Mouse (Mus musculus) heart, postnatal 0 days (tissue): Measurements from ENCODE around the gene Cuta. TPM values are rescaled to one million over a fixed set of nuclear protein-coding genes. Genes with fewer than 3 reads are reported as not detected.

ENCODE experiments used
- ATAC-seq: fragments of 200-750 bp; cut with Nextera tagmentation; 2 replicates; pipeline ENCODE4 v1.8.0; 2017; ENCODE audit warnings: low read depth, moderate number of reproducible peaks, moderate library complexity; ENCODE audit not compliant: insufficient read depth
- DNase-seq: peaks from one replicate; pipeline ENCODE4 v3.0.0-alpha.2; 2016; ENCODE audit warnings: low spot score
- H3K27ac ChIP-seq: fragments of 300-500 bp; sonication (generic); 2 replicates; pipeline ENCODE4 v1.5.1; 2014; ENCODE audit warnings: low read depth, mild to moderate bottlenecking
- H3K27me3 ChIP-seq: fragments of 300-500 bp; sonication (generic); 2 replicates; pipeline ENCODE4 v1.6.1; 2014; ENCODE audit warnings: low read length, mixed read lengths; ENCODE audit not compliant: control insufficient read depth, insufficient read depth
- H3K36me3 ChIP-seq: fragments of 300-500 bp; sonication (generic); replicated peaks from 2 replicates; pipeline ENCODE4 v1.6.1; 2014; ENCODE audit warnings: low read length, mixed read lengths; ENCODE audit not compliant: control insufficient read depth, insufficient read depth
- H3K4me1 ChIP-seq: fragments of 300-500 bp; sonication (generic); 2 replicates; pipeline ENCODE4 v1.6.1; 2014; ENCODE audit warnings: antibody characterized with exemption; ENCODE audit not compliant: control insufficient read depth, insufficient read depth
- H3K4me2 ChIP-seq: fragments of 300-500 bp; sonication (generic); 2 replicates; pipeline ENCODE4 v1.6.1; 2014; ENCODE audit warnings: low read depth, mild to moderate bottlenecking, low read length, moderate library complexity
- H3K4me3 ChIP-seq: fragments of 300-500 bp; sonication (generic); 2 replicates; pipeline ENCODE4 v1.5.1; 2014; ENCODE audit warnings: low read depth, low read length
- H3K9ac ChIP-seq: fragments of 300-500 bp; sonication (generic); replicated peaks from 2 replicates; pipeline ENCODE4 v1.6.1; 2014; ENCODE audit warnings: low read depth, low read length, mixed read lengths
- H3K9me3 ChIP-seq: fragments of 300-500 bp; sonication (generic); replicated peaks from 2 replicates; pipeline ENCODE4 v1.6.1; 2016; ENCODE audit warnings: low read length; ENCODE audit not compliant: control insufficient read depth
- CTCF ChIP-seq: IDR thresholded peaks from 2 replicates; pipeline ENCODE4 v1.5.1; 2016; ENCODE audit warnings: antibody characterized with exemption, control low read depth, low read depth
- EP300 ChIP-seq: IDR thresholded peaks from 2 replicates; pipeline ENCODE4 v1.6.1; 2016; ENCODE audit warnings: antibody characterized with exemption, low read depth
- WGBS: fragments of 180-500 bp; shearing (Covaris S2); extraction: QIAGEN DNeasy Blood & Tissue Kit; methylation state at CpG from one replicate; pipeline ENCODE4 v1.1.7; 2014; 5-methylcytosine and 5-hydroxymethylcytosine counted together
- polyA plus RNA-seq: library from polyadenylated mRNA; unstranded; fragments of >200 nt; fragmentation: Nextera tagmentation; extraction: Ambion mirVana; gene quantifications from 2 replicates; pipeline ENCODE4 v1.2.1, GENCODE M21; 2015
- total RNA-seq: library from RNA; depleted of rRNA; stranded (reverse); fragments of >200 nt; gene quantifications from 2 replicates; pipeline ENCODE4 v1.2.3, GENCODE M21; 2014; ENCODE audit warnings: low replicate concordance

Cuta gene
- total and polyA plus RNA-seq, 2 experiments from 2014 or later, result 80.2 to 180 TPM

GRCm38 (mm10) chr17:26945824-26946495 lies 6.6 kb upstream of the Cuta start:
- Histone ChIP-seq H3K27me3 (no peaks in the 10 kb centered on the region), H3K9me3 (no peaks in the 10 kb centered on the region), H3K4me3 (peak overlapping the region; percentile 39), H3K9ac (peak overlapping the region; percentile 65), H3K27ac (peak overlapping the region; percentile 64), H3K4me2 (peak overlapping the region; percentile 69), H3K36me3 (no peaks in the 10 kb centered on the region), H3K4me1 (peaks cover 9% of the 10 kb centered on the region)
- 35% methylated on average over 13 of the region's 13 CpGs for WGBS
- no peak for TF ChIP-seq EP300
- TF ChIP-seq CTCF, result no peak
- DNase-seq (no peak), ATAC-seq (no peak)

GRCm38 (mm10) chr17:26941841-26942570 lies 2.6 kb upstream of the Cuta start:
- TF ChIP-seq CTCF, result no peak
- no peak for TF ChIP-seq EP300
- 36% methylated on average over 4 of the region's 4 CpGs for WGBS
- H3K27ac ChIP-seq, result no peak overlapping the region
- H3K4me1 ChIP-seq, result peaks cover 12% of the 10 kb centered on the region
- no peaks in the 10 kb centered on the region for H3K9me3 ChIP-seq
- peak overlapping the region; percentile 64 for H3K4me2 ChIP-seq
- no peak for ATAC-seq
- peak overlapping the region; percentile 38 for H3K4me3 ChIP-seq
- peak overlapping the region; percentile 44; the same call in 1 of the 2 replicates for H3K9ac ChIP-seq
- no peaks in the 10 kb centered on the region for H3K27me3 ChIP-seq
- H3K36me3 ChIP-seq, result peaks cover 4% of the 10 kb centered on the region
- DNase-seq, result no peak

- ATAC-seq, result no peak
- Histone ChIP-seq H3K9ac (peak within 1 kb of the TSS; percentile 57; the same call in 1 of the 2 replicates), H3K27me3 (no peaks in the 10 kb centered on the region), H3K27ac (peak within 1 kb of the TSS; percentile 89), H3K36me3 (peaks cover 5% of the 10 kb centered on the region), H3K4me1 (peaks cover 12% of the 10 kb centered on the region), H3K9me3 (no peaks in the 10 kb centered on the region), H3K4me2 (peak within 1 kb of the TSS; percentile 64), H3K4me3 (peak within 1 kb of the TSS; percentile 82)
- WGBS, result 3% methylated on average over 20 of the region's 24 CpGs
- TF ChIP-seq EP300 (no peak), CTCF (no peak)
- no peak for DNase-seq
Observed at GRCm38 (mm10) chr17:26941031-26941789, 1.8 kb upstream of the Cuta start, which contains the start of gene Syngap1. TSS of gene Syngap1 (plus strand) at chr17:26941253.

- Histone ChIP-seq H3K27me3 (no peaks in the 10 kb centered on the region), H3K4me2 (peak overlapping the region; percentile 64), H3K4me1 (peaks cover 12% of the 10 kb centered on the region), H3K27ac (peak overlapping the region; percentile 89), H3K36me3 (peaks cover 15% of the 10 kb centered on the region), H3K4me3 (peak overlapping the region; percentile 82), H3K9ac (peak overlapping the region; percentile 57), H3K9me3 (no peaks in the 10 kb centered on the region)
- no peak for DNase-seq
- WGBS, result 2% methylated on average over 3 of the region's 3 CpGs
- TF ChIP-seq CTCF (no peak), EP300 (no peak)
- no peak for ATAC-seq
Observed at GRCm38 (mm10) chr17:26939973-26940300, 568 bp upstream of the Cuta start.

- peak overlapping the region; percentile 82 for H3K4me3 ChIP-seq
- H3K27me3 ChIP-seq, result no peaks in the 10 kb centered on the region
- peaks cover 21% of the 10 kb centered on the region for H3K36me3 ChIP-seq
- under 1% methylated on average over 22 of the region's 22 CpGs for WGBS
- TF ChIP-seq EP300 (no peak), CTCF (no peak)
- no peaks in the 10 kb centered on the region for H3K9me3 ChIP-seq
- DNase-seq, result no peak
- peak overlapping the region; percentile 71 for H3K9ac ChIP-seq
- H3K27ac ChIP-seq, result peak overlapping the region; percentile 87
- peaks cover 14% of the 10 kb centered on the region for H3K4me1 ChIP-seq
- H3K4me2 ChIP-seq, result peak overlapping the region; percentile 97
- no peak for ATAC-seq
Observed at GRCm38 (mm10) chr17:26938731-26939130, 638 bp downstream of the Cuta start.
